Mouse (Mus musculus): Measurements from ENCODE around the gene Ercc8. TPM values are rescaled to one million over a fixed set of nuclear protein-coding genes. Genes with fewer than 3 reads are reported as not detected.

Ercc8 gene
- 24.3 and 26.5 TPM in 2 replicates for polyA plus RNA-seq (2012; rRNA removed)

DNA sequence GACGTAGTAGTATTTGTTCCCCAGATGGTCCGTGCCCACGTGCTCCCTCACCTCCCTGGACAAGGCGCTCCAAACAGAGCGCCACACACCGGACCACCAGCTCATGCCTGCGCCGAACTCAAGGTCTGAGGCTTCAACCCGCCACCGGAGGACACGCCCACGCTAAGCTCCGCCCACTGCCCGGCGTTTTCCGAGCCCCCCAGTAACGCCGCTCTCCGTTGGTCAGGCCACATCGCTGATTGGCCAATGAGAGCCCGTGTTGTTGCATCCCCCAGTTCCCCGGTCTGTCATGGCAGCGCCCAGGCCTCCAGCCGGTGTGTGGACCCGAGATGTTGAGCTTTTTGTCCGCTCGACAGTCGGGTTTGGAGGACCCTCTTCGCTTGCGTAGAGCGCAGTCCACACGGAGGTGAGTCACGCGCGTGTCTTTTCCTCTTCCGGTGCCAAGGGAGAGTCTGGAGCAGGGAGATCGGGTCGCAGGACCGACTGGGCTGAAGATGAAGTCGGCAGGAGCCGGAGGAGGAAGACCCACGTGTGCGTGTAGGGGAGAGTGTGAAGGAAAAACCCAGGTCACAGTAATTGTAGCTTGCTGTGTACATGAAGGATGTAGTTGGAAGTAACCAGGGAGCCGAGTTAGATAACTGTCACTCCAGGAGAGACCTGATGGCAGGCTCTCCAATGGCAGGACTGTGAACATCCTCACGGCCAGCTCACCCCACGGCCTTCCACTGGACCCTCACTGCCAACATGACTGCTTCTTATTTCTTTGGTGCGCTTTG, at the start of gene Ercc8, which contains the start of gene Ndufaf2:
Ercc8 (plus strand) TSS at position 267 of the 776 bp plus-strand sequence.
Ndufaf2 (minus strand) TSS at position 159 of the 776 bp plus-strand sequence.
- TF ChIP-seq CTCF (IDR thresholded peaks at IDR 0.05; ENCODE audit: borderline replicate concordance, extremely low read depth, insufficient read depth, insufficient read length) (no peak), POLR2A (IDR thresholded peaks at IDR 0.05; ENCODE audit: borderline replicate concordance, extremely low read depth, insufficient read depth, insufficient read length, poor library complexity, severe bottlenecking) (0 out of 2 replicates have a peak, but pooled peaks have one; percentile 39)
- DNase-seq (ENCODE audit: low read depth), result peak; percentile 98

DNA sequence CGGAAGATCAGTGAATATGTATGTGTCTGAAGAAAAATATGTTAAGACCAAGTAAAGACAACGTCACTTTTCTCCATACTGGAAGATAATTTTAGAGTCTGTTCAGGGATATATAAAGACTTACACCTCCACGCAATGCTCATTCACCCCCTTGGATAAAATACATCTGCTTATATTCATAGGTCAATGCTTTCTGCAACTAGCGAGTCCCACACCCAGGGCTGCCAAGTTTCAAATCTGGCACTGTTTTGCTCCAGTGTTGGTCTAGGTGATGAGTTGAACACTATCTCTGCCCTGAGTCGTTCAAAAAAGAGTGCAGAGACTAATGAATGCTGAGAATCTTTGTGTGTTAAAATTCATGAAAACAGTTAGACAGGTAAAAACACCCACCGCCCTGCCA, 47.6 kb upstream of the Ercc8 start:
- DNase-seq (ENCODE audit: low read depth), result no peak
- TF ChIP-seq POLR2A (IDR thresholded peaks at IDR 0.05; ENCODE audit: borderline replicate concordance, extremely low read depth, insufficient read depth, insufficient read length, poor library complexity, severe bottlenecking) (no peak), CTCF (IDR thresholded peaks at IDR 0.05; ENCODE audit: borderline replicate concordance, extremely low read depth, insufficient read depth, insufficient read length) (no peak)

DNA sequence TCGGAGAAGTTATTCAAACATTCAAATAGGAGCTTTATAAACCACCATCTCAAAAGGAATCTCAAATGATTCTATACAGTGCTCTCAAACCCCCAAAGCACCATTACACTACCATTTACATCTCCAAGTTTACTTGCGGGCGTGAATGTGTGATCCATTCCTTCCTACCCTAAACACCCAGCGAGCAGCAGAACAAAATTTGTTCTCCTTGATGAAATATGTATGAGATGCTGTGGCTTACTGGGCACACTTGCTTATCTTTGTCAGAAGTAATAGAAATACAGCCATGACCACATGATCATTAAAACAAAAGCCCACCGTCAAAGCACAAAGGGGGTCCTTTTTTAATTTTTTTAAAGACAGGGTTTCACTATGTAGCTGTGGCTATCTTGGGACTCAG, 45.0 kb upstream of the Ercc8 start:
- TF ChIP-seq CTCF (IDR thresholded peaks at IDR 0.05; ENCODE audit: borderline replicate concordance, extremely low read depth, insufficient read depth, insufficient read length), result no peak
- TF ChIP-seq POLR2A (IDR thresholded peaks at IDR 0.05; ENCODE audit: borderline replicate concordance, extremely low read depth, insufficient read depth, insufficient read length, poor library complexity, severe bottlenecking), result no peak
- DNase-seq (ENCODE audit: low read depth), result no peak

DNA sequence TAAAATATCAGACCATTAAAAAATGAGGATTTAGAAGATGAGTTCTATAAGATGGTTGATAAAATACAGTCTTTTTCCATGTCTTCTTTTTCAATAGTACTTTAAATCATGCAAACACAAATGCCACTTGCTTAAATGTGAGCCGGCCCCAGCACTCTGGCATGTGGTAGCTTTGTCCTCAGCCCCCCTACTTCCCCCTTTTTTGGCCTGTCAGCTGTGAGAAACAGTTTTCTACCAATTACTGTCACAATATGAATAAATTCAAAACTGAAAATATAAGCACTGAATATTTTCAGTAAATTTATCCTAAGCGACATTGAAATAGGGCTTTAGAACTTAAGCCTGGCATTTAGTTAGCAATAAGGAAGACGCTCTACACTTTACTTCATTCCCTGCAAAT, 44.3 kb upstream of the Ercc8 start:
- TF ChIP-seq POLR2A (IDR thresholded peaks at IDR 0.05; ENCODE audit: borderline replicate concordance, extremely low read depth, insufficient read depth, insufficient read length, poor library complexity, severe bottlenecking) (no peak), CTCF (IDR thresholded peaks at IDR 0.05; ENCODE audit: borderline replicate concordance, extremely low read depth, insufficient read depth, insufficient read length) (no peak)
- DNase-seq (ENCODE audit: low read depth), result peak; percentile 41

DNA sequence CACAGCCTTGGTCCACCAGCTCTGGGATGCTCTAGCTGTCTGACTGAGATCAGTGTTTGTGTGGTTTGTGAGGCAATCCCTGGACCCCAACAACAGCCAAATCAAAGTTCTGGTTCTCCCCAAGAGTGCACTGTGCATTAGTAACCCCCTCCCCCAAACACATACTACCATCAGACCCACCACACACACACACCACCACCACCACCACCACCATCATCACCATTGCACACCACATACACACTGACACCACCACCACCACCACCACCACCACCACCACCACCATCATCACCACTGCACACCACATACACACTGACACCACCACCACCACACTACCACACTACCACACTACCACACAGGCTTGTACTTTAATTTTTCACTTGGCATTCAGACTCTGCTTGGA, 40.9 kb upstream of the Ercc8 start:
- DNase-seq (ENCODE audit: low read depth), result no peak
- TF ChIP-seq POLR2A (IDR thresholded peaks at IDR 0.05; ENCODE audit: borderline replicate concordance, extremely low read depth, insufficient read depth, insufficient read length, poor library complexity, severe bottlenecking) (no peak), CTCF (IDR thresholded peaks at IDR 0.05; ENCODE audit: borderline replicate concordance, extremely low read depth, insufficient read depth, insufficient read length) (no peak)

DNA sequence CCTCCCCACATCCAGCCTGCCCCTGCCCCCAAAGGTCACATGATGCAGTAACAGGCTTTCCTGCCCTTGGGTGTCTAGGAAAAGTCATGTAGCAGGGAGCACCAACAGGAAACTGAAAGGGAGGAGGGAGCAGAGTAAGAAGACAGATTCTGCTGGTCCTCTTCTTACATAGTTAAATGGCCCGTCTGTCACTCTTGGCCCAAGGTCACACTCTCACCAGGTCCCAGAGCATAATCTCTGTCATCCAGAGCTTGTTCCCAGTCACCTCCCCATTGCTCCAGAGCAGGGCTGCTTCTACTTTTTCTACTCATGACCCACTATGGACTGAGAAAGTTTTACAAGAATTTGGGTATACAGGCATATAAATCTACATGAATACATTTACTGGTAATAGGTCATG, 40.3 kb upstream of the Ercc8 start:
- no peak for TF ChIP-seq CTCF (IDR thresholded peaks at IDR 0.05; ENCODE audit: borderline replicate concordance, extremely low read depth, insufficient read depth, insufficient read length)
- TF ChIP-seq POLR2A (IDR thresholded peaks at IDR 0.05; ENCODE audit: borderline replicate concordance, extremely low read depth, insufficient read depth, insufficient read length, poor library complexity, severe bottlenecking), result no peak
- no peak for DNase-seq (ENCODE audit: low read depth)

DNA sequence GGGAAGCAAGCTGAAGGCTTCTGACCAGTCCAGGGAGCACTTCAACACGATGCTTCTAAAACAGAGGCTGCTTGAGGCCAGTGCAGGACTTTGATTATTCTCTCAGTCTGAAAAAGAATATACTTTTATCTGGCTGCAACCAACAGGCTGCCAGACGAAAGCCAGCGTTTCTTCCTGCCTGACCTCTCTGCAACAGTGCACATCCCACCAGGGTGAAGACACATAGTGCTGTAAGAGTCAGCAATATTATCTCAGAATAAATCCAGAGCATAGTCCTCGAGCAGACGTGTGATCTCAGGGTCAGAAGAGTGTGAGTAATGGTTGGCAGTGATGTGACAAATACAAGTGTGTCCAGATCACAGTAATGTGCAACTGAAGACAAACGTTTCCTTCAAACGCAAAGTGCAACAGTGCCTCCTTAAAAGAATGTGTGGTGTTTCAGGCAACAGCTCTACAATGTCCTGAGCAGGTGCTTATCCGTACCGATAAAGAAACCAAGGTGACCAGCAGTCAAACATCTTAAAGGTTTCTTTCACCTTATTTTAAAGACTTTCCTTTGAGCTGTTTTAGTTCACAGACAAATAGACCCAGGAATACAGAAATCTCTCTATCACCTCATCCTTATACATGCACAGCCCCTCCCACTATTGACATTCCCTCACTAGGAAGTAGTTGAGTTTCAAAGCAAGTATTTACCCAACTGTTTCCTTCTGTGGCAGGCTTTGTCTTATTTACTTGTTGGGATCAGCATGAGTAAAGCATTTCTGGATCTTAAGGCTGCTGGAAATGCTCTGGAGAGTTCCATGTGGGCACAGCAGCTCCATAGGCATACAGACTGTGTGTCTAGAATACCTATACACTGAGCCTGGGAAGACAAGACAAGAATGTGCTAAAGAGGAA, 38.9 kb upstream of the Ercc8 start:
- no peak for DNase-seq (ENCODE audit: low read depth)
- no peak for TF ChIP-seq CTCF (IDR thresholded peaks at IDR 0.05; ENCODE audit: borderline replicate concordance, extremely low read depth, insufficient read depth, insufficient read length)

DNA sequence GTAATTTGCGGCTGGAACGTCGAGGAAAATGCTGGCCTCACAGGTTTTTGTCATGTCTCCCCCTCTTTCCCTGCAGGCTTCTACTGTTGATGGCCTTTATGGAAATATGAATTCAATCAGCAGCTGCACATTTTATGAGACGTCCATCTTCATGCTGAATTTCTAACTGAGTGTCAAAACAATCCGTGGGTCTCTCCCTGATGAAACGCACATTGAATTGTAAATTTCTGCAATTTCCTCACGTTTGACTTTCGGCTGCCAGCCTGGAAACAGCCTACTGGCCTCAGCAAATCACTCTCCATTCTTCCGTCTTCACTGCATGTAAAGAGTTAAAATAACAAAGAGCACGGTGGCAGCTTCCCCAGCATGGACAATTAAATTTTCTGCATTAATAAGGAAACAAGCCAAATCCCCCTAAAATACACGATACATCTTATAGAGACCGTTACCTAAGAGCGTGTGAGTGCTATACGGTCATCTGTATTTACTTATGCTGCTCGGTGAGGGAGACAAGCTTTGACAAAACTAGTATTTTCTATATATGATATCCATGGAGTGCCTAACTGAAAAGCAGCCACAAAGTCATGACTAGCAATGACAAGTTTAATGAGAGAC, 35.3 kb upstream of the Ercc8 start:
- TF ChIP-seq POLR2A (IDR thresholded peaks at IDR 0.05; ENCODE audit: borderline replicate concordance, extremely low read depth, insufficient read depth, insufficient read length, poor library complexity, severe bottlenecking) (no peak), CTCF (IDR thresholded peaks at IDR 0.05; ENCODE audit: borderline replicate concordance, extremely low read depth, insufficient read depth, insufficient read length) (no peak)
- peak; percentile 81 for DNase-seq (ENCODE audit: low read depth)

DNA sequence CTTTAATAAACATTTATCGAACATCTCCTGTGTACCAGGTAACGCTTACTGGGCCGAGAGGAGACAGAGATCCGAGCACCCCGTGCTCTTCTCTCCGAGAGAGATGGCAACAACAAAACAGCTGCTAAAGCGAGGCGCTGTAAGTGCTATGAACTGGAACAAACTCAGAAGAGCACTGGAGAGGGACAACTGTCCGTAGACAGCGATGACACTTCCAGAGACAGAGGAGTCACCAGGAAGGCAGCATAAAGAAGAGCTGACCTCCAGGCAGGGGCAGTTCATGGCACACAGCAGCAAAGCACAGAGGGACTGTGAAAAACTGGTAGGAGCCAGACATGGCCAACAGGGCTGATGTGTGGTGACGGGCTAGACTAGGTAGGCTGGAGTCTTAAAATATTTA, 34.4 kb upstream of the Ercc8 start:
- no peak for DNase-seq (ENCODE audit: low read depth)
- TF ChIP-seq CTCF (IDR thresholded peaks at IDR 0.05; ENCODE audit: borderline replicate concordance, extremely low read depth, insufficient read depth, insufficient read length) (no peak), POLR2A (IDR thresholded peaks at IDR 0.05; ENCODE audit: borderline replicate concordance, extremely low read depth, insufficient read depth, insufficient read length, poor library complexity, severe bottlenecking) (no peak)

DNA sequence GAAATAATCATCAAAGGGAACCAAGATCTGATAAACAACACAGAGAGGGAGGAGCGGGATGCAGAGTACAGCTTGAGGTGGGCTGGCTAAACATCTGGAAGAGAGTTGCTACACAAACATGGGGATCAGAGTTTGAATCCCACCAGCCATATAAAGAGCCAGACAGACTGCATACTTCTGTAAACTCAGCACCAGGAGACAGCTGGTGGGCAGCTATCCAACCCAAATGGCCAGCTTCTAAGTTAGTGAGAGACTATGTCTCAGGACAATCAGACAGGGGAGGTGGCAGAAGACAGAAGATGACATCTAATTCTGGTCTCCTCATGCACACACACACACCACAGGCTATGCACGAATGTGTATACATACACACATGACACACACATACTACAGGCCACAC, 32.3 kb upstream of the Ercc8 start:
- no peak for DNase-seq (ENCODE audit: low read depth)
- TF ChIP-seq CTCF (IDR thresholded peaks at IDR 0.05; ENCODE audit: borderline replicate concordance, extremely low read depth, insufficient read depth, insufficient read length) (no peak), POLR2A (IDR thresholded peaks at IDR 0.05; ENCODE audit: borderline replicate concordance, extremely low read depth, insufficient read depth, insufficient read length, poor library complexity, severe bottlenecking) (no peak)

DNA sequence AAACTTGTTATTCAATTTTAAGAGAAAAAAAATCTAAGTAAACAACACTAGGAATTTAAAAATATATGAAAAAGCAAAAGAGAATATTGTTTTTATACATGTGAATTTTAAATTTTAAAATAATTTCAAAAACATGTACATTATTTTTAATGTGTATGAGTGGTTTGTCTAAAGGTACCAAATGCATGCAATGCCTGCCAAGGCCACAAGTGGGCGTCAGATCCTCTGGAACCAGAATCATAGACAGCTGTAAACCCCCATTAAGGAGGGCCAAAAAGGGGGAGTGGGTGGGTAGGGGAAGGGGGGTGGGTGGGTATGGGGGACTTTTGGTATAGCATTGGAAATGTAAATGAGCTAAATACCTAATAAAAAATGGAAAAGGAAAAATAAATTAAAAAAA, 31.4 kb upstream of the Ercc8 start:
- peak; percentile 57 for DNase-seq (ENCODE audit: low read depth)
- TF ChIP-seq POLR2A (IDR thresholded peaks at IDR 0.05; ENCODE audit: borderline replicate concordance, extremely low read depth, insufficient read depth, insufficient read length, poor library complexity, severe bottlenecking) (no peak), CTCF (IDR thresholded peaks at IDR 0.05; ENCODE audit: borderline replicate concordance, extremely low read depth, insufficient read depth, insufficient read length) (peak; percentile 71; the same call in 1 of the 2 replicates)

Data from brain, embryonic 14.5 days (tissue).